Mouse (Mus musculus) liver, embryonic 12.5 days (tissue): ENCODE data around the gene Smco2. TPM values are rescaled to one million over a fixed set of nuclear protein-coding genes. Genes with fewer than 3 reads are reported as not detected.

Experiments used
- polyA plus RNA-seq: library from polyadenylated mRNA; unstranded; fragments of >200 nt; fragmentation: Nextera tagmentation; extraction: Ambion mirVana; gene quantifications from 2 replicates; pipeline ENCODE4 v1.2.1, GENCODE M21; 2016

The Smco2 gene
- polyA plus RNA-seq, 1 experiment from 2014 or later = not detected

Other genes starting within 250 kb of the Smco2 start
- gene Med21, start 207.6 kb upstream of the Smco2 start, polyA plus RNA-seq = 72.8 and 77.8 TPM in 2 replicates
- gene Tm7sf3, start 207.3 kb upstream of the Smco2 start, polyA plus RNA-seq = 40.5 TPM in 2 replicates
- gene Stk38l, start 125.1 kb upstream of the Smco2 start, polyA plus RNA-seq = 6.7 and 6.8 TPM in 2 replicates
- gene Arntl2, start 54.0 kb upstream of the Smco2 start, polyA plus RNA-seq = 0.50 and 0.94 TPM in 2 replicates
- 16.5 and 17.5 TPM in 2 replicates for gene Ppfibp1, start 38.4 kb downstream of the Smco2 start, polyA plus RNA-seq
- 0.06 and 0.11 TPM in 2 replicates for gene 1700034J05Rik, start 104.3 kb downstream of the Smco2 start, polyA plus RNA-seq
- 0.87 and 0.91 TPM in 2 replicates for gene Rep15, start 182.5 kb downstream of the Smco2 start, polyA plus RNA-seq
- gene Mrps35, start 192.7 kb downstream of the Smco2 start, polyA plus RNA-seq = 72.2 and 77.2 TPM in 2 replicates
- 0.11 and 0.16 TPM in 2 replicates for gene Mansc4, start 236.9 kb downstream of the Smco2 start, polyA plus RNA-seq
- gene Klhl42, start 241.3 kb downstream of the Smco2 start, polyA plus RNA-seq = 3.6 and 4.1 TPM in 2 replicates